Mouse (Mus musculus): ENCODE measurements around the gene Gm3043. TPM values are rescaled to one million over a fixed set of nuclear protein-coding genes. Genes with fewer than 3 reads are reported as not detected.
"Not testable (repeated sequence)": the region's sequence is repeated elsewhere in the genome, so short reads cannot be mapped to it uniquely, and the experiment has no call there.

The Gm3043 gene
- total RNA-seq (2021): not detected

- DNase-seq: not testable (repeated sequence)
Measured at GRCm38 (mm10) chr14:3688483-3688882, at the start of gene Gm3043. Gene Gm3043, plus strand, starts transcription at chr14:3688783.

GRCm38 (mm10) chr14:3651730-3652129 lies 36.9 kb upstream of the Gm3043 start, which contains the start of gene Gm3020:
Gene Gm3020, plus strand, starts transcription at chr14:3652030.
- not testable (repeated sequence) for DNase-seq

Other genes with a start within 250 kb of the Gm3043 start
- not detected for gene Gm10408, start 239.4 kb upstream of the Gm3043 start, total RNA-seq (2021)
- gene Gm3012, start 54.3 kb upstream of the Gm3043 start, total RNA-seq (2021): not detected
- 1 to 10 TPM; 2.7 to 2.8 TPM for gene Gm3020, start 36.8 kb upstream of the Gm3043 start, total RNA-seq (2021)
- under 1 TPM in 1 of 2 experiments, not detected in 1; 0.58 TPM for gene Gm3002, start 121.3 kb downstream of the Gm3043 start, total RNA-seq (2021)
- gene Gm3033, start 157.5 kb downstream of the Gm3043 start, total RNA-seq (2021): not detected
- not detected for gene Gm2916, start 195.4 kb downstream of the Gm3043 start, total RNA-seq (2021)
- gene Gm3029, start 243.0 kb downstream of the Gm3043 start, total RNA-seq (2021): not detected

All from layer of hippocampus, postnatal 36 days (tissue).